Mouse (Mus musculus) gastrocnemius, adult 18-20 months (tissue): ENCODE measurements around the gene Trim72. TPM values are rescaled to one million over a fixed set of nuclear protein-coding genes. Genes with fewer than 3 reads are reported as not detected.
"Not testable (repeated sequence)": the region's sequence is repeated elsewhere in the genome, so short reads cannot be mapped to it uniquely, and the experiment has no call there.

Source experiments
- DNase-seq: peaks from one replicate; pipeline ENCODE4 v3.0.0; 2021; ENCODE audit warnings: low spot score
- total RNA-seq, 2 experiments: library from RNA; stranded (reverse); gene quantifications; 2 replicates each; pipeline ENCODE4 v1.2.3; 2021

Trim72 gene
- total RNA-seq, 2 experiments from 2014 or later = 195 to 222 TPM

DNA sequence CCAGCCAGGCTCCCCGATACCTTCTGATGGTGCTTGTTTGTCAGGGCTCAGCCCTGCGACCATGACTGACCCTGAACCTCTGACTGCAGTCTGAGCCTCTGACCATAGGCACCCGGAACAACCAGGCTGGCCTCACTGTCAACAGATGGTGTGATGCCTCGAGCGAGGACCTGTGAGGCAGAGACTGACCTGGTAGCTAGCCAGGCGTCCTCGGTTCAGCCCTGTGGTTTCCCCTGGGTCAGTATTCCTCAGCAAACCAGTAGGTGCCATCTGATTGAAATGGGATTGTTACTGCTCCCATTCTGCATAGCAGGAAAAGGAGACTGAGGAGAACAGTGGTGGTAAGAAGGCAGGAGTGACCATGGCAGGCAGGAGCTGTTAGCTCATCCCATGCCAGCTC lies 2.4 kb downstream of the Trim72 start:
- DNase-seq = no peak

DNA sequence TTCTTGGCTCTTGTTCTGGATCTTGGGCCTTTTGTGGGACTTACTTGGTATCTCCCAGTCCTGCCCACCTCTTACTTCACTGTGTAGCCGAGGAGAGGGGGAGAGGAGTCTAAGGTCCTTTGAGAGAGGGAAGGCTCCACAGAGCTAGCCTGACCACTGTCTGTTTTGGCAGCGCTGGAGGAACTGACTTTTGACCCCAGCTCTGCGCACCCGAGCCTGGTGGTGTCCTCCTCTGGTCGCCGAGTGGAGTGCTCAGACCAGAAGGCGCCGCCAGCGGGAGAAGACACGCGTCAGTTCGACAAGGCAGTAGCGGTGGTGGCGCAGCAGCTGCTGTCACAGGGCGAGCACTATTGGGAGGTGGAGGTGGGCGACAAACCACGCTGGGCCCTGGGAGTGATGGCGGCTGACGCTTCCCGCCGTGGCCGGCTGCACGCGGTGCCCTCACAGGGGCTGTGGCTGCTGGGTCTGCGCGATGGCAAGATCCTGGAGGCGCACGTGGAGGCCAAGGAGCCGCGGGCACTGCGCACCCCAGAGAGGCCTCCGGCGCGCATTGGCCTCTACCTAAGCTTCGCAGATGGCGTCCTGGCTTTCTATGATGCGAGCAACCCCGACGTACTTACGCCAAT lies 6.1 kb downstream of the Trim72 start:
- no peak for DNase-seq

DNA sequence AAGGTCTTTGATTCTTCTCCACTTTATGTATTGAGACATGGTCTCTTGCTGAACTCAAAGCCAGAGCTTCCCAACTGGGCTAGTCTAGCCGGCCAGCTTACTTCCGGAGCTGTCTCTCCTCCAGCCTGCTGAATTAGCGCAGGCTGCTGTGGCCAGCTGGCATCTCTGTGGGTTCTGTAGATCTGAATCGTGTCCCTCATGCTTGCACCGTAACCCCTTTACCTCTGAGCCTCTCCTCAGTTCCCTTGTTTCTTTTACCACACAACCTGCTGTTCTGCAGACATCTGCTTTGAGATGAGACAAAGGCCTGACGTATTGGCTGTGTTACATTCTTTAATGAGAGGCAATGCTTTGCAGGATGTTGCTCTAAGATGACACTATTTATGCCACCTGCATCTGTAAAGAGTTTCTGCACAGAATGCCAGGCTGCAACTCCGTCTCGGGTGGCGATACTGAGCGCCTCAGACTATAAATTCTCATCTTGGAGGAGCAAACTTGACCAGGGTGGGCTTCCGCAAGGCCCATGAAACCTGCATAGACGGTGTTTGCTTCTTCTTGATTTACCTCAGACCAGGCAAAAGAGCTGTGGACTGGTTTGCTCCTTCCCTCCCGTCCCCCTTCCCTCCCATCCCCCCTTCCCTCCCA lies 8.5 kb downstream of the Trim72 start:
- DNase-seq = no peak

DNA sequence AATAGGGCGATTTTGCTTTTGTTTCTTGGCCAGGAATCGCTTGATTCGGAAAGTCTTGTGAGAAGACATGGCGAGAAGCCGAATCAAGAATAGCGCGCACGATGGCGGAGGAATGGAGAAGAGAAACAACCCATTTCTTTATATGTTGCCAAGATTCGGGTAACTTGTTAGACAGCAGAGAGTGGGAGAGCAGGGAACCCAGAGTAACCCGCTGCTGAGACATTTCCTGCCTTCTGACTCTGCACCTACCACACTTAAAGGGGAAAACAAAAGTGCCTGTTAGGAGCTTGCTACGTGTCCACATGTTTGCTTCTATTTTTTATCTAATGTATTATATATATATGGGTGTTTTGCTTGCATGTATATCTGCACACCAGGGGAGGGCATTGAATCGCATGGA lies 9.4 kb downstream of the Trim72 start:
- no peak for DNase-seq

DNA sequence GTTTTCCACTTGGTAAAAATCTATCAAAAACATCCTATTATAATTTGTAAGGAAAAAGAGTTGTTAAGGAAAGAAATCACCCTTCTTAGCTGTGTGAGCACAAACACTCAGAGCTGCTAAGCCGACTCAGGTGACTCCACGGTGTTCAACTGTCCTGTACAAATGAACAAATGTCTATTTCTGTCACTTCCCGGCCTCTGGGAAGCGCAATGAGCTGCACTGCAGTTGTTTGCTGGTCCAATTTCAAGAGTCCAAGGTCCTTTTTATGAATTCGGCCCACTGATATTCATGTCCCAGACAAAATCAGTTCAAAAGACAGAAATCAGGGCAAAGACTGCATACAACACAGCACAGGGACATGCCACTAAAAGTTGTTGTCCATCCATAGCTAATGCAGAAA lies 12.4 kb downstream of the Trim72 start:
- not testable (repeated sequence) for DNase-seq

DNA sequence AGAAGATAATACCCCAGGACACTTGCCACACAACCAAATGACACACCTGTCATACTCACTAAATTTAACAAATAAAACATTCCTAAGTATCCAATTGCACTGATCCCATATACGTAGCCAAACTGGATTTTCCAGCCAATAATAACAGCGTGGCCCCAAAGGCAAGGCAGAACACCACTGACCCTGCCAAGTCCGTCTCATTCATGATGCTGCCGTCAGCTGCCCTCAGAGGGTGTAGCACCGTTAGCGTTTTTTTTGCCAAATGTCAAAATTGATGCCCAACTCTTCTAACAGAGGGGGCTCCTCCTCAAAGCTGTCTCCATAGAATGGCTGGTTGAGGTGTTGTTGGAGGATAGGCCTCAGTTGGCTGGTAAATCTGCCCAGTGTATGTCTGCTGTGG lies 12.9 kb downstream of the Trim72 start:
- no peak for DNase-seq

DNA sequence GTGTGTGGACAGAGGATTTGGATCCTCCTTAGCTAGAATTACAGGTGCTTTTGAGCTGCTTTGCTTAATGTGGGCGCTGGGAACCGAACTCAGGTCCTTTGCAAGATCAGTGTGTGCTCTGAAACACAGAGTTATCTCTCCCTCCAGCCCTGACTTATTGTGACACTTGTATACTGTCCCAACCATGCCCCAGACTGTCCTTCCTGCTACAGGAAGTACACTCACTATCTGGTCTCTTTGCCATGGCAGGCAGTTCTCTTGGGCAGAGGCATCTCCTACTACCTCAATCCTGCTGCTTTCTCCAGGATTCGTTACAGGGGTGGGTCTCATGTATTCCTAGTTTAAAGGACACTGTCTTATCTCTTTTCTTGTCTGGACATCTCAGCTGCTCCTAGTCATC lies 14.5 kb downstream of the Trim72 start:
- DNase-seq = no peak

DNA sequence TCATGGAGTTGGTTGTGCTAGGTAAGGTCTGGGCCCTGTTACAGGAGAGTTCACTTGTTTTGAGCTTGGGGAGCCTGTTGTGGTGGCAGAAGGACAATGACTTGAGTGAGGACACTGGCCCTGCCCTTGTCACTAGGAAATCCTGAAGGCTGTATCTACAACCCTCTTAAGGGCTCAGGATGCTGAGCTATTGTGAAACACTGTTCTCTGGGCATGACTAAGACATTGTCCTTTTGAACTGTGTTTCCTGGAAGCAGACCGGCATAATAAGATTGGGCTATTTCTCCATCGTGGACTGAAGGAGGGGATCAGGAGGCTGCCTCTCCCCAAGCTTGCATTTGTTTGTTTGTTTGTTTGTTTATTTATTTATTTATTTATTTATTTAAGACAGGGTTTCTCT lies 15.4 kb downstream of the Trim72 start:
- no peak for DNase-seq

DNA sequence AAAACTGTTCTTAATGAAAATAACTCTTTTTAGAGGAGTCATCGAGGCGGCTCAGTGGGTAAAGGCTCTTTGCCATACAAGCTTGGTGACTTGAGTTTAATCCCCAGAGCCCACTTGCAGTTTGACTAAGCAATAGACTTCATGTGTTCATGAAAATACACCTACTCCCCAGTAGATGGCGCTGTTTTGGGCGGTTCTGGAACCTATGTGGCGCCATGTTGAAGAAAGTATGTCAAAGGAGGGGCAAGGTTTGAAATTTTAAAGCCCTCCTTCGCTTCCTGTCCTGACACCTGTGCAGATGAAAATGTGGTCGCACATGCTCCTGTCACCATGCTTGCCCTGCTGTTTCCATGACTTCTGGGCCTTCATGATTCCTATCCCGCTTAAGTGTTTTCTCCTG lies 19.2 kb downstream of the Trim72 start:
- DNase-seq = no peak

DNA sequence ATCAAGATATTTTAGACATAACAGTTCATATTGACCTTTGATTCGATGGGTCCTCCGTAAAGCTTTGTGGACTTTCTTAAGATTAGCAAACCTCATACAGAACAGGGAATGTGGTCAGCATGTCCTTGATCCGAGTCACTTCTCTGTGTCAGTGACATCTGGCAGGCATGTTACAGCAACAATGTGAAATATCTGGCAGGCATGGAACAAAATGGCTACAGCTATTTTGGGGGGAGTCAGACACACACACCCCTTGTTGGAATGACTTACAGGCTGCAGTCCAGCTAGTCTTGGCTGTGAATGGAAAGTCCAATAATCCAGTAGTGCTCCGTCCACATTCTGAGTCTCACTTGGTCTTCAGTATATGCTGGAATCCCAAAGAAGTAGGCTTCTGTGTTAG lies 19.8 kb downstream of the Trim72 start:
- DNase-seq = no peak

DNA sequence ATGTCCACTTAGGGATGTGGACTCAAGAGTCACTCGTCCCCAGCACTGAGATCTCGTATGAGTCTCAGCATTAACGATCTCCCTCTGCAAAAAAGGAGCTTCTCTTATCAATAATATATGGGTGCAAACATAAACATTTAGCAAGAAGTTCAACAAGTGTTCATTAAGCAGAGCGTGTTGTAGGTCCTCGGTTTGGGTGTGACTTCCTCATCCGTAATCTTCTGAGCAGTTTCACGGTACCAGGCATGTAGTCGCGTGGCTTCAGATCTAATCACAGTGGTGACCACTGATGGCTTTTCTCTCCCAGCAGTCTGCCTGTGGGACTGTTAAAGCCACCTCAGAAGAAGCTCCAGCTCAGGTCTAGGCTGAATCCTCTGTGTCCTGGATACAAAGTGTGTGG lies 20.6 kb downstream of the Trim72 start:
- DNase-seq = no peak

DNA sequence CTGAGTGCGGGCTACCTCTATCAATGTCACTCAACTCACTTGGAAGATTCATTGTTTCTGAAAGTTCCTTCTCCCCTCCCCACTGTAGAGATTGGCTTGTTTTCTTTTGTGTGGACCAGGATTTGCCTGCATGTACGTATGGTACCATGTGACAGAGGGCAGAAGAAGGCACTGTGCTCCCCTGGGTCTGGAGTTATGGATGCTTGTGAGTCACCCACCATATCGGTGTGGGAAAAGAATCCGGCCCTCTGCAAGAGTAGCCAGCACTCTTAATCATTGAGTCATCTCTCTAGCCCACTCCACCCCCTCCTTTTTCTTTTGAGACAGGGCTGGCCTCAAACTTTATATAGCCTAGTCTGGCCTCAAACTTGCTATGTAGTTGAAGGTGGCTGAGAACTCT lies 21.2 kb downstream of the Trim72 start:
- DNase-seq = no peak

DNA sequence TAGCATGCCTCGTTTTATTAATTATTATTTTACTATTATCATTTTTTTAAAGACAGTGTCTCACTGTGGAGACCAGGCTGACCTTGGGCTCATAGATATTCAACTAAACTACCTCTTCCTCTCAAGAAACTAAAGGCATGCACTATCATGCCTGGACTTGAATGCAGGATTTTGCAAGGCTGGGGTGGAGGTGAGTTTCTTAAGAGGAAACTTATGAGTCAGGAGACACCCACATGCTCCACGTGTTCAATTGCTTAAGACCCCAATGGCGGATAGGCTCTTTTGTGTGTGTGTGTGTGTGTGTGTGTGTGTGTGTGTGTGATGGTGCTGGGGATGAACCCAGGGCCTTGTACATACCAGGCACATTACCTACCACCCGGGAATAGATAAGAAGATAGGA lies 21.6 kb downstream of the Trim72 start:
- DNase-seq = no peak

DNA sequence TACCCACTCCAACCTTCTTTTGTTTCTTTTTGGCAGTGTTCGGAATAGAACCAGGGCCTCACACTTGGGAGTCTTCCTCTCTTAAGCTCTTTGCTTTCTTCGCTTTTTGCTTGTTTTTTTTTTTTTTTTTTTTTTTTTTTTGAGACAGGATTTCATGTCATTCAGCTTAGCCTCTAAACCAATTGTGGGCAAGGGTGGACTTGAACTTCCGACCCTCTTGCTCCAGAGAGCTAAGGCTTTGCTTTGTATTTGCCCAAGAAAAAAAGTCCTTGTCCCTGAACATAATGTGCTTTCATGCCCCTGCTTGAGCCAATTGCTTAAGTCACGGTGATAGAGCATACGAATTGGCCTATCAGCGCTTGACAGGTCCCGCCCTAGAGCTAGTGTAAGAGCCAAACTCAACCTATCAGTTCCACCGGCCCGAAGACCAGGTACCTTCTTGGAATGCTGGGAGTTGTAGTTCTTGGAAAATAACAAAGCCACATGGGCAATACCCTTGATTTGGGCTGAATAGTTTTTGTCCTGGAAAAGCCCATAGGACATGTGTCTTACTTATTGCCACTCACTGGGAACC lies 27.7 kb downstream of the Trim72 start:
- no peak for DNase-seq

DNA sequence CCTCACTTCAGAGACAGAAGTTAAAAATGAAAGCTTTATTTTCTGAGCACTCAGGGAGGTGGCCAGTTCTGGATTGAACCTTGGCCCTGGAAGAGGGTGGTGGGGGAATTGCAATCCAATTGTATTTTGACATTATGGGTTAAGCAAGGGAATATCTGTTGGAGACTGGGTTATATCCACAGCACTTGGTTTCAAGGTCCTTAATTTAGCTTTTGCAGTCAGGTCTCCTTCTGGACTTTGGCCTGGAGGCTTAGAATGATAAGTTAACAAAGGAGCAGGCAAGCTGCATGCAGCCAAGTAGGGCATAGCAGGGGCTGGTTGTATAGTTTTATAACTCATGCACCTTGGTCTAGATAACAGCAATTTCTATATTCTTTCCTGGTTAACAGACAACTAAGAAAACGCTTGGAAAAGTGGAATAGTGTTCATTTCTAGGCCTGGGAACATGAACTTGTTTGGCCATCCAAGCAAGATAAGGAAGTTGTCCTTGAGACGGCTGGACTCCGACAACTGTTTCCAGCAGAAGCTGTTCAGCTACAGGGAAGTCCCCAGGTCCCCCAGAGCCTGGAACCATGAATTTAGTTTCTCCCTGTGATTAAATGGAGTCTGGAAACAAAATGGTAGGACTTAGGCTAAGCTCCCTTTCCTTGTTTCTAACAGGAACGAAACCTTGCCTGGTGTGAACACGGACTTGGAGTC lies 28.7 kb downstream of the Trim72 start:
- no peak for DNase-seq

DNA sequence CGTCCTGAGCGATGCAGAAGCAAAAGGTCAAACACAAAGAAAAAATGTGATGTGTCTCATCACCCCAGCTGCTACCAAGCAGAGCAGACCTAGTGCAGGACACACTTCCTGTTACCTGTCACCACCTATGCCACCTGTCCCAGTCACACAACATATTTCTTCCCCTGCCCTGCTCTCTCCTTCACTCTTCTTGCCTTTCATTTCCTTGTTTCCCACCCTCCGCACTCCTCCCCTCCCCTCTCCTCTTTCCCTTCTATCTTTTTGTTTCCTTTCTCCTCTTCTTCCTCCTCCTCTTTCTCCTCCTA lies 29.2 kb downstream of the Trim72 start:
- no peak for DNase-seq

DNA sequence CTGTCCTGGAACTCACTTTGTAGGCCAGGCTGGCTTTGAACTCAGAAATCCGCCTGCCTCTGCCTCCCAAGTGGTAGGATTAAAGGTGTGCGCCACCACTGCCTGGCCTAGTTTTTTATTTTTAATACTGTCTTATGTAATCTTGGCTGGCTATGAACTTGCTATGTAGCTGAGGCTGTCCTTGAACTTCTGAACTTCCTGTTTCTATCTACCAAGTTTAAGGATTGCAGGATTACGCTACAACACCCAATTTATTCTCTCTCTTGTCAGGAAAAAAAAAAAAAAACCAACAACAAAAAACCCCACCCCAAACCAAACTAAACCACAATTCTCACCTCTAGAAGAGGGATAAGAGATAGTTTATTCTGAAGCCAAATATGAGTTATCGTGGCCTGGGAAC lies 29.9 kb downstream of the Trim72 start:
- DNase-seq = no peak

DNA sequence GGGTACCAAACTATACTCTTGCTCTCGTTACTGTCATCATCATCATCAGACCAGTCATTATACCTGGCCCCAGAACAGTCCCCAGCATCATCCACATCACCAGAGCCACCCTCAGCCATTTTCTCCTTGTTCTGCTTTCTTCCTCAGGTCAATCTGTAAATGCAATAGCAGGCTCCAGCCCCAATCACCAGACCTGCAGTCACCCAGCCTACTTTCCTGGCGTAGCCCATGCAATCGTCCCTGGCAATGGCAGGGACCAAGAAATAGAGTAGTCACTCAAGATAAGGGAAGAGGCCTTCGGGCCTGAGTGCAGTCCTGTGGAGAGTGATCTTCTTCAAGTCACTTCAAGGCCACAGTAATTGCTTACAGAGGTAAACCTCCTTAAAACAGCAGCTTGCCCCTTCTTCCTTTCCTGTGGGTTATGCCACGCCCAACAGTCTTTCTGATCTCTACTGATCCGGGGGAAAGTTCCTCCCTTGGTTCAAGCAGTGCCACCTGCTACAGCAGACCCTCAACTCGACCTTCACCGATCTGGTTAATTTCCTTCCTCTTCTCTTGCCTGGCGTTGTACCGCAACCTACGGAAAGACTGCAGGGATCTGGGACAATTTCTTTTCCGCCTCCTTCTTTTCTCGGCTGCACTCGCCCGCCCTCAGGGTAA lies 38.5 kb downstream of the Trim72 start:
- DNase-seq = not testable (repeated sequence)

DNA sequence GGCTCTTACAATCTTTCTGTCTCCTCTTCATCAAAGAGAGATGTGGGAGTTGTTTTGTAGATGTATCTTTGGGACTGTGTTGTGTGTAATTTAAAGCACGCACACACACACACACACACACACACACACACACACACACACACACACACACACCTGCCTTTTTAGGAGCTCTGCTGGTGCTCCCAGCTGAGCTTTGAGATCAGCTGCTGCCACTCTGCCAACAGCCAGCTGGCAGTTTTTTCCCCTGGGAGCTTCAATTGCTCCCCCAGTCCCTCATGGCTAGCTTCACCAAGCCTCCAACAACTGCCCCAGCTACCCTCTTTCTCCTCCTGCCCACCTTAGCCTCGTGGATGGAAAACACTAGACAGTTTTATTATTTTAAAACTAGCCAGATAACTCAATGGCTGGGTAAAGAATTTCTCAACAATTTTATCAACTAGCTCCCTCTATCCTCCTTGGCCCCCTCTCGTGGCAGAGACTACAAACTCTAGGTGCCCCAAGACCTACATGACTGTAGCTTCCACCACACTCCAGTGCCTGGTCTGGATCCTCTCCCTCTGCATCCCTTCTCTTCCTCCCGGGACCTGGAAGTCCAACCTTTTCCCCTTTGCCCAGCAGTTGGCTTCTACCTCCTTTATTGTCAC lies 40.5 kb downstream of the Trim72 start:
- DNase-seq = no peak

DNA sequence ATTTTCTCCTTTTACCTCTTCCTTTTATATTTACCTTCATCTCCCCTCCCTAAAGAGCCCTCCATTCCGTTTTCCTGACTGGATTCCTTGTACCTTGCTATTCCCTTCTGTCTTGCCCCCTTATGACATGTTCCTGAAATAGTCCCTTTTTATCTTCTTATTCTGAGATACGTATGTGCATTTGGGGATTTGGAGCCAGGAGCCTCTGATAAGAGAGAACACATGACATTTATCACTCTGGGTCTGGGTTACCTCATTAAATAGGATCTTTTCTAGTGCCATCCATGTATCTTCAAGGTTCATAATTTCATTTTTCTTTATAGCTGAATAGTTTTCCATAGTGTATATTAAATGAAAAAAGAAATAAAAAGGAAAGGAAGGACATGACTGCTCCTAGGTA lies 41.9 kb downstream of the Trim72 start:
- no peak for DNase-seq

DNA sequence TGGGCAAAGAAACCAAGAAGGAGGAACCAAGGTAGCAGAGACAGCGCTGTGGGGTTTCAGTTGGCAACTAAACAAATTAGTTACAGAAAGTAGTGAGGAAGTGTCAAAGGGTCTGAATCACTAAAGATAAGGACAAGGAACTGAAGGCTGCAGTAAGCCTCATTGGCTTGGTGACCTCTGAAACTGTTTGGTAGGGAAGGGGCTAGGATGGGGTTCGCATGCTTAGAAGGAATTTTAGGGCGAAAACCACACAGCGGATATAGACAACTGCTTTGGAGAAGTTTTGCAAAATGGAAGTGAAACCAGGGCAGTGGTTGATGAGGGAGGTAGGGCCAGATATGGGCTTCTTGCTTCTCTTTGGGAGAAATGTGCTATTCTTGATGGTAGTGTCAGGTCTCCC lies 45.1 kb downstream of the Trim72 start:
- DNase-seq = no peak

DNA sequence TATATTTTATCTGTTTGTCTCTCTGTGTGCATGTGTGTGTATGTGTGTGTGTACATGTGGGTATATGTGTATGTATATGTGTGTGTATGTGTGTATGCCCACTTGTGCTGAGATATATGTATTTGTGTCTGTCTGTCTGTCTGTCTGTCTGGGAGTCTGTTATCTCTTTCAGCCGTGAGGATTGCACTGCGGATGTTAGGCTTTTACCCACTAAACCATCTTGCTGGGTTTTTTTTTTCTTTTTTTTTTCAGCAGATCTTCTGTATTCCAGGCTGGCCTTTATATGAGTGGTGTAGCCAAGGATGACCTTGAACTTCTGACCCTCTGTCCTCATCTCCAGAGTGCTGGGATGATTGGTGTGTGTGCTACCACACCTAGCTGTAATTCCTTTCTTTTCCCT lies 45.5 kb downstream of the Trim72 start:
- DNase-seq = no peak
